Mouse (Mus musculus) T-helper 2 cell (primary cell): ENCODE data around the gene Stim2.

Experiments
- in situ Hi-C: fragments of 300-600 bp; cut with MboI, MseI; formaldehyde crosslinking; loops from one replicate; pipeline ENCODE4 v1.15.1; 2025; ENCODE audit warnings: high pct_unique_total_duplicates

Gene Stim2

GRCm38 (mm10) chr5:53998146-53998742 lies at the start of gene Stim2:
Gene Stim2 (plus strand): TSS chr5:53998499.
- in situ Hi-C loops = no loop called here

- in situ Hi-C loops = no loop called here
These were observed 49.6 kb upstream of the Stim2 start for GRCm38 (mm10) chr5:53948606-53949266.

DNA sequence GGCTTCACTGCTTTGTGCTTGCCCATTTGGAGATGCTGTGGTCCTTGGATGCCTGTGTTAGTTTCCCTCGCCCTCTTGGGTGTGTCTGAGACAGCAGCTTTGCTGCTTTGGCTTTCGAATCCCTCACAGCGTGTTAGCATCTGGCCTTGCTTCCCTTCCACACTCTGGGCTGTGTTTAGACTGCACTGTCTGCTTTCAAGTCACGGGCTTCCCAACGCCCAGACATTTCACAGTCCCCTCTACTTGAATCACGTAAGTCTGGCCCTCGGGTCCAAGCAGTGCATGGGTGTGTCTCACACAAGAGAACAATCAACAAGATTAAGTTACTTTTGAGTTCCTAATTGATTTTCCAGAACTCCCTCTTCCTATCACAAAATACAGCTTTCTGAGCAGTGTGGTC lies 48.1 kb upstream of the Stim2 start:
- in situ Hi-C loops = no loop called here

GRCm38 (mm10) chr5:53953216-53953615 lies 45.1 kb upstream of the Stim2 start:
- in situ Hi-C loops = no loop called here

DNA sequence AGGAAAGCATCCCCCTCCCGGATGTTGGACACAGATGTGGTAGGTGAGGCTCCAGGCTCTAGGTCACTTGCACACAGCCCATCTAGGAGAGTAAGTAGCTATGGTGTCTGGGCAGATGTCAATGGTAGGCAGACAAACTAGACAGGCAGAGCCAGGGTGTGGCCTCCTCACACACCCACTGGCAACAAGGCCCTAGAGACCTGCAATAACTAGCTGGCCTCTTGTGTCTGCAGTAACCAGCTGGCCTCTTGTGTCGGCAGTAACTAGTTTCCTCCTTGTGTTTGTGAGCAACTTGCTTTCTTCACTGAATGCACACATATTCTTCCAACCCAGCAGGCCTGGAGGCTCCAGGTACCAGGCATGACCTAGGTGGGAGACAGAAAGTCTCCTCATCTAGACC lies 44.5 kb upstream of the Stim2 start:
- in situ Hi-C loops = no loop called here

- in situ Hi-C loops = no loop called here
These were observed 42.3 kb upstream of the Stim2 start for GRCm38 (mm10) chr5:53955966-53956365.

- in situ Hi-C loops = no loop called here
These were observed 41.6 kb upstream of the Stim2 start for GRCm38 (mm10) chr5:53956396-53957314.

GRCm38 (mm10) chr5:53957348-53957747 lies 41.0 kb upstream of the Stim2 start:
- in situ Hi-C loops = no loop called here

DNA sequence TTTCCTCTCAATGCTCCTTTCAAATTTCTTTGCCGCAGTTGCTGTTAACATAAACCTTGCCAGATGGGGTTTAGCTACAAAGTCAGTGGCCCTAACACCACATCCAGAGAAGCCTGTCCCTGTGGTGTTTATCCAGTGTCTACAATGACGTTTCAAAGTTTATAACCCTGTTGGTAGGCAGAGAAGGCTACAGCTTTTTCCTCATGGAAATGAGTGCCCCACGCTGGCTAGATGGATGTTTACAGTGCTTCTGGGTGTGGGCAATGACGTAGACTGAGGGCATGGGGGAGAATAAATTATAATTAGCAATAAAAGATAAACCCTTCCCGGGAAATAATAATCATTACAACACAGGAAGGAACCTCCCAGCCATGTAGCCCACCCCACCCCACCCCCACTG lies 37.1 kb upstream of the Stim2 start:
- in situ Hi-C loops = no loop called here

GRCm38 (mm10) chr5:53961830-53962515 lies 36.3 kb upstream of the Stim2 start:
- in situ Hi-C loops = no loop called here

DNA sequence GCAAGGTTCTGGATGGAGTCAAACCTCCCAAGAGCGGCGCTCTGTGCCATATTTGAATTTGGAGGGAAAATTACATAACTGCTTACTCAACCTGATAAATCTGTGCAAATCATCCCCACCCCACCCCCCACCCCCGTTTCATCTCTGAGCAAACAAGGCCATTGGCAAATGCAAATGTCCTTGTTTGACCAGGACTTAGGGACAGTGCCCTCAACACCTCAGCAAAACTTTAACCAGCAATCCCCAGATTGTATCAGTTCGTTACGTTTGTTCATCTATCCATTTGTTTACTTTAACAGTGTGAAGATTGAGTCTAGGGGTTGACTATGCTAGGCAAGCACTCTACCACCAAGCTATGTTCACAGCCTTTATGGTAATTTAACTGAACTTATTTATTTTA lies 32.6 kb upstream of the Stim2 start:
- in situ Hi-C loops = no loop called here

GRCm38 (mm10) chr5:53967560-53967959 lies 30.7 kb upstream of the Stim2 start:
- in situ Hi-C loops = no loop called here

- in situ Hi-C loops = no loop called here
These were observed 28.1 kb upstream of the Stim2 start for GRCm38 (mm10) chr5:53970178-53970577.

DNA sequence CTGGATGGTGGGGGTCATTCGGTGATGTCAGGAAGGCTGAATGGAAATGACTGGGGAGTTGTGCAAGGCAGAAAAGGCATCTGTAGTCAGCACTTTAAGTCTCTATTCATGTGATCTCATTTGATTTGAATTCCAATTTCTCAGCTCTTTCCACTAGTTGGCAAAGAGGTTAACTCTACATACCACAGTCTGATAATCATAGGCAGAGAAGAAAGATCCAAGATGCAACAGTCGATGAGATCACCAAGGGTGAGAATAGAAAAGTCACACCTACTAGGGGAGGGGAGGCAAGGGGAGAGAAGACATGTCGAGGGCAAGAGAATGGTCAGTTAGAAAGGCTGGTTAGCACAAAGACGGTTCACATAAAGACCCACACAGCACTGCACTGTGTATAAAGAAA lies 27.1 kb upstream of the Stim2 start:
- in situ Hi-C loops = no loop called here

GRCm38 (mm10) chr5:53972905-53973304 lies 25.4 kb upstream of the Stim2 start:
- in situ Hi-C loops = no loop called here

GRCm38 (mm10) chr5:53976497-53976896 lies 21.8 kb upstream of the Stim2 start:
- in situ Hi-C loops = no loop called here

DNA sequence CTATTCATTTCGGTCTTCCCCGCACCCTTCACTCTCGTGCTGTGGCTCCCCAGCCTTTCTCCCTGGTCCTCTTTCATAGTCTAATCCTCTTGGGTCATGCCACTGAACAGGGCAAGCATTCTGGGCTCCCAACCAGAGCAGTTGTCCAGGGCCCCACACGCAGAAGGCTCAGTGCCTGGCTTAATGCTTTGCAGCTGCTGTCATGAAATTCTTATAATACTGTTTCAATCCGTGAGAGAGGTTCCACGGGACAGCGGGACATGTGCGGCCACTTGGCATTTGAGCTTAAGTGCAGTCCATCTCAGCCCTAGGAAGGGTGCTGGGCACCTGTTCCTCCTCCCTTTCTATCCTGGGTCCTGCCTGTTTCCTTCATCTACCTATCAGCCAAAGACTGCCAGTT lies 21.2 kb upstream of the Stim2 start:
- in situ Hi-C loops = no loop called here

DNA sequence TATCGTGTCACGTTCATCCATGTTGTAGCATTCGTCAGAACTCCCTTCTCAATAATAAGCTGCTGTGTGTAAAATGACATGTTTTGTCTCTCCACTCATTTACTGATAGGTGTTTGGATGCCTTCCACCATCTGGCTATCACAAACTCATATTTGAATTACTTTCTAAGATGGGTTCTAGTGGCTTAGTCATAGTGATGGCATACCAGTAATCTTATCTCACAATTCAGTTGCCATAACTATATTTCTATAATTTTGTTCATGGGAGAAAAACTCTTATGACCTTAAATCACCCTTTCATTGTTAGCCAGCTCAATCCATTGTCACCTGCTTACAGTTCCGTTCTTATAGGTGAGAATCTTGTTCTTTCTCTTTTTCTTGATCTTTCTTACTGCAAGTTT lies 14.9 kb upstream of the Stim2 start:
- in situ Hi-C loops = no loop called here

DNA sequence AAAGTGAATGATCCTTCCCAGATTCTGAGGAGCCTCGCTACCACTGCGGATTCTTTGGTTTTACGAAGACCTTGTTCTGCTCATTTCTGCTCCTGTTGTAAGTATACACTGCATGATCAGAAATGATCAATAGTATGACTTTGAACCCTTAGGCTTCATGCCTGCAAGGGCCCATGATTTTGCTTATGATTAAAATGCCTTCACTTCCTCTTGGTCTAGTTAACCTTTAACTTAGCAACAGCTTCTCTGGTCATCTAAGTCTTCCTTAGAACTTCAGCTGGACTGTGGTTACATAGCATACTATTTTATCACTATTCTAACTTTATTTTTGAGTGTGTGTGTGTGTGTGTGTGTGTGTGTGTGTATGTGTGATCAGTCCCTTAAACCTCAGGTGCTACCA lies 12.7 kb upstream of the Stim2 start:
- in situ Hi-C loops = no loop called here

DNA sequence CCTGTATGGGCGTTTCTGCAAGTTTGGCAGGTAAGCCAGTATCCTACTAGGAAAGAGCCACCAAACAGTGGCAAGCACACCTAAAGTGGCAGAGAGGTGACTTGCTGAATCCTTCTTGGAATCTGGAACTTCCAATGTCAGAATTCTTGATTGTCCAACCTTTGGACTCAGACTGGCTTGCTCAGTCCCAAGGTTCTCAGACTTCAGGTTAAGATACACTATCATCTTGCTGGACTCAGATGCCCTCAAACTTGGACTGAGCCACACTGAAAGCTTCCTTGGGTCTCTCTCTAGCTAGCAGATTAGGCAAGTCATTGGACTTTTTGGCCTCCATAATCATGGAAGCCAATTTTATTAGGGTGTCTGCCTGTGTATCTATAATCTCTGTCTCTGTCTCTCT lies 10.8 kb upstream of the Stim2 start:
- in situ Hi-C loops = no loop called here

GRCm38 (mm10) chr5:53988053-53988452 lies 10.2 kb upstream of the Stim2 start:
- in situ Hi-C loops = no loop called here

GRCm38 (mm10) chr5:53992616-53993015 lies 5.7 kb upstream of the Stim2 start:
- in situ Hi-C loops = no loop called here
